Mouse (Mus musculus): ENCODE results near the gene Slc6a11. TPM values are rescaled to one million over a fixed set of nuclear protein-coding genes. Genes with fewer than 3 reads are reported as not detected.
A peak's percentile ranks its signal among the peaks of the same experiment; 100 is the strongest.

Slc6a11 gene
- polyA plus RNA-seq, 1 experiment from 2014 or later, result 34.0 TPM

- WGBS, result 12% methylated on average over 8 of the region's 8 CpGs
- H3K9ac ChIP-seq, result no peak overlapping the region
- peaks cover 92% of the 10 kb centered on the region for H3K4me1 ChIP-seq
- ATAC-seq (replicated peaks), result no peak
- no peaks in the 10 kb centered on the region for H3K36me3 ChIP-seq (replicated peaks)
- peak overlapping the region; percentile 89 for H3K27ac ChIP-seq
- no peaks in the 10 kb centered on the region for H3K27me3 ChIP-seq (replicated peaks)
- no peak overlapping the region for H3K4me3 ChIP-seq
- no peak overlapping the region for H3K4me2 ChIP-seq
- H3K9me3 ChIP-seq, result no peaks in the 10 kb centered on the region
These were observed 162.5 kb downstream of the Slc6a11 start for GRCm38 (mm10) chr6:114293511-114293910.

- H3K4me2 ChIP-seq, result no peak overlapping the region
- no peak overlapping the region for H3K9ac ChIP-seq
- peaks cover 82% of the 10 kb centered on the region for H3K4me1 ChIP-seq
- no peaks in the 10 kb centered on the region for H3K27me3 ChIP-seq (replicated peaks)
- ATAC-seq (replicated peaks), result no peak
- H3K9me3 ChIP-seq, result no peaks in the 10 kb centered on the region
- no peaks in the 10 kb centered on the region for H3K36me3 ChIP-seq (replicated peaks)
- no peak overlapping the region for H3K4me3 ChIP-seq
- no peak overlapping the region for H3K27ac ChIP-seq
- WGBS, result 64% methylated on average over 4 of the region's 4 CpGs
These were observed 164.0 kb downstream of the Slc6a11 start for GRCm38 (mm10) chr6:114295086-114295485.

- Histone ChIP-seq H3K27me3 (replicated peaks) (no peaks in the 10 kb centered on the region), H3K4me2 (no peak overlapping the region), H3K36me3 (replicated peaks) (0 out of 2 replicates have a peak, but pooled peaks cover 8% of the 10 kb centered on the region), H3K4me3 (no peak overlapping the region), H3K27ac (peak overlapping the region; percentile 79), H3K9ac (no peak overlapping the region), H3K9me3 (no peaks in the 10 kb centered on the region), H3K4me1 (peaks cover 61% of the 10 kb centered on the region)
- peak; percentile 74 for ATAC-seq (replicated peaks)
- WGBS, result 17% methylated on average over 10 of the region's 10 CpGs
These were observed 166.4 kb downstream of the Slc6a11 start for GRCm38 (mm10) chr6:114297260-114298002.

Other genes with a start within 250 kb of the Slc6a11 start
- gene Atp2b2, start 88.6 kb upstream of the Slc6a11 start, polyA plus RNA-seq (2015; fragmentation: Nextera tagmentation; extraction: Ambion mirVana), result 25.9 and 26.8 TPM in 2 replicates
- 145 and 155 TPM in 2 replicates for gene Slc6a1, start 151.4 kb downstream of the Slc6a11 start, polyA plus RNA-seq (2015; fragmentation: Nextera tagmentation; extraction: Ambion mirVana)

Data from midbrain, embryonic 15.5 days (tissue).